Mouse (Mus musculus): Measurements from ENCODE around the gene Slc16a13. TPM values are rescaled to one million over a fixed set of nuclear protein-coding genes. Genes with fewer than 3 reads are reported as not detected.

Gene Slc16a13
- polyA plus RNA-seq, 1 experiment: not detected

- TF ChIP-seq CTCF (IDR thresholded peaks at IDR 0.05; ENCODE audit: insufficient read depth, low read depth, low read length): no peak
- no peak for TF ChIP-seq POLR2A (IDR thresholded peaks at IDR 0.05; ENCODE audit: insufficient read depth, low read depth, low read length)
- 84% methylated on average over 5 of the region's 5 CpGs for WGBS
- Histone ChIP-seq H3K4me1 (ENCODE audit: control insufficient read depth, insufficient read depth, low read length) (peaks cover 7% of the 10 kb centered on the region), H3K27ac (ENCODE audit: insufficient read depth, low read depth, low read length) (no peak overlapping the region), H3K4me3 (ENCODE audit: insufficient read depth, low read depth, low read length) (no peak overlapping the region)
Measured at GRCm38 (mm10) chr11:70208778-70209388, 12.0 kb downstream of the Slc16a13 start.

- Histone ChIP-seq H3K27ac (ENCODE audit: insufficient read depth, low read depth, low read length) (no peak overlapping the region), H3K4me3 (ENCODE audit: insufficient read depth, low read depth, low read length) (no peak overlapping the region), H3K4me1 (ENCODE audit: control insufficient read depth, insufficient read depth, low read length) (no peaks in the 10 kb centered on the region)
- TF ChIP-seq CTCF (IDR thresholded peaks at IDR 0.05; ENCODE audit: insufficient read depth, low read depth, low read length) (no peak), POLR2A (IDR thresholded peaks at IDR 0.05; ENCODE audit: insufficient read depth, low read depth, low read length) (no peak)
- WGBS: 83% methylated on average over 7 of the region's 7 CpGs
Measured at GRCm38 (mm10) chr11:70207283-70207682, 13.6 kb downstream of the Slc16a13 start.

- TF ChIP-seq CTCF (IDR thresholded peaks at IDR 0.05; ENCODE audit: insufficient read depth, low read depth, low read length) (no peak), POLR2A (IDR thresholded peaks at IDR 0.05; ENCODE audit: insufficient read depth, low read depth, low read length) (no peak)
- 72% methylated on average over 2 of the region's 2 CpGs for WGBS
- Histone ChIP-seq H3K4me3 (ENCODE audit: insufficient read depth, low read depth, low read length) (no peak overlapping the region), H3K27ac (ENCODE audit: insufficient read depth, low read depth, low read length) (no peak overlapping the region), H3K4me1 (ENCODE audit: control insufficient read depth, insufficient read depth, low read length) (no peaks in the 10 kb centered on the region)
Measured at GRCm38 (mm10) chr11:70206801-70207200, 14.1 kb downstream of the Slc16a13 start.

- no peak overlapping the region for H3K4me3 ChIP-seq (ENCODE audit: insufficient read depth, low read depth, low read length)
- no peak for TF ChIP-seq POLR2A (IDR thresholded peaks at IDR 0.05; ENCODE audit: insufficient read depth, low read depth, low read length)
- peak; percentile 59; the same call in 1 of the 2 replicates for TF ChIP-seq CTCF (IDR thresholded peaks at IDR 0.05; ENCODE audit: insufficient read depth, low read depth, low read length)
- 33% methylated on average over 5 of the region's 5 CpGs for WGBS
- no peaks in the 10 kb centered on the region for H3K4me1 ChIP-seq (ENCODE audit: control insufficient read depth, insufficient read depth, low read length)
- H3K27ac ChIP-seq (ENCODE audit: insufficient read depth, low read depth, low read length): no peak overlapping the region
Measured at GRCm38 (mm10) chr11:70201691-70202090, 19.2 kb downstream of the Slc16a13 start.

GRCm38 (mm10) chr11:70200036-70200608 lies 20.7 kb downstream of the Slc16a13 start:
- Histone ChIP-seq H3K4me1 (ENCODE audit: control insufficient read depth, insufficient read depth, low read length) (no peaks in the 10 kb centered on the region), H3K4me3 (ENCODE audit: insufficient read depth, low read depth, low read length) (no peak overlapping the region), H3K27ac (ENCODE audit: insufficient read depth, low read depth, low read length) (no peak overlapping the region)
- TF ChIP-seq CTCF (IDR thresholded peaks at IDR 0.05; ENCODE audit: insufficient read depth, low read depth, low read length) (no peak), POLR2A (IDR thresholded peaks at IDR 0.05; ENCODE audit: insufficient read depth, low read depth, low read length) (no peak)
- WGBS: 88% methylated on average over 5 of the region's 5 CpGs

- Histone ChIP-seq H3K4me1 (ENCODE audit: control insufficient read depth, insufficient read depth, low read length) (no peaks in the 10 kb centered on the region), H3K27ac (ENCODE audit: insufficient read depth, low read depth, low read length) (no peak overlapping the region), H3K4me3 (ENCODE audit: insufficient read depth, low read depth, low read length) (no peak overlapping the region)
- no peak for TF ChIP-seq CTCF (IDR thresholded peaks at IDR 0.05; ENCODE audit: insufficient read depth, low read depth, low read length)
- TF ChIP-seq POLR2A (IDR thresholded peaks at IDR 0.05; ENCODE audit: insufficient read depth, low read depth, low read length): no peak
- 86% methylated on average over 8 of the region's 8 CpGs for WGBS
Measured at GRCm38 (mm10) chr11:70199107-70199506, 21.8 kb downstream of the Slc16a13 start.

GRCm38 (mm10) chr11:70198332-70198731 lies 22.5 kb downstream of the Slc16a13 start:
- WGBS: 88% methylated on average over 3 of the region's 3 CpGs
- TF ChIP-seq POLR2A (IDR thresholded peaks at IDR 0.05; ENCODE audit: insufficient read depth, low read depth, low read length) (no peak), CTCF (IDR thresholded peaks at IDR 0.05; ENCODE audit: insufficient read depth, low read depth, low read length) (no peak)
- H3K4me3 ChIP-seq (ENCODE audit: insufficient read depth, low read depth, low read length): no peak overlapping the region

GRCm38 (mm10) chr11:70193354-70194285 lies 27.2 kb downstream of the Slc16a13 start:
- H3K27ac ChIP-seq (ENCODE audit: insufficient read depth, low read depth, low read length): no peak overlapping the region
- TF ChIP-seq CTCF (IDR thresholded peaks at IDR 0.05; ENCODE audit: insufficient read depth, low read depth, low read length) (no peak), POLR2A (IDR thresholded peaks at IDR 0.05; ENCODE audit: insufficient read depth, low read depth, low read length) (no peak)
- 73% methylated on average over 11 of the region's 11 CpGs for WGBS
- no peaks in the 10 kb centered on the region for H3K4me1 ChIP-seq (ENCODE audit: control insufficient read depth, insufficient read depth, low read length)
- no peak overlapping the region for H3K4me3 ChIP-seq (ENCODE audit: insufficient read depth, low read depth, low read length)

More at GRCm38 (mm10) chr11:70198332-70198731, 22.5 kb downstream of the Slc16a13 start:
- Histone ChIP-seq H3K27ac (ENCODE audit: insufficient read depth, low read depth, low read length) (no peak overlapping the region), H3K4me1 (ENCODE audit: control insufficient read depth, insufficient read depth, low read length) (no peaks in the 10 kb centered on the region)

GRCm38 (mm10) chr11:70192157-70192556 lies 28.7 kb downstream of the Slc16a13 start:
- Histone ChIP-seq H3K27ac (ENCODE audit: insufficient read depth, low read depth, low read length) (no peak overlapping the region), H3K4me3 (ENCODE audit: insufficient read depth, low read depth, low read length) (no peak overlapping the region), H3K4me1 (ENCODE audit: control insufficient read depth, insufficient read depth, low read length) (no peaks in the 10 kb centered on the region)
- TF ChIP-seq POLR2A (IDR thresholded peaks at IDR 0.05; ENCODE audit: insufficient read depth, low read depth, low read length): no peak
- 65% methylated on average over 4 of the region's 4 CpGs for WGBS
